Mouse (Mus musculus): ENCODE data around the gene Trim26.
"Not testable (repeated sequence)": the region's sequence is repeated elsewhere in the genome, so short reads cannot be mapped to it uniquely, and the experiment has no call there.

The Trim26 gene

DNA sequence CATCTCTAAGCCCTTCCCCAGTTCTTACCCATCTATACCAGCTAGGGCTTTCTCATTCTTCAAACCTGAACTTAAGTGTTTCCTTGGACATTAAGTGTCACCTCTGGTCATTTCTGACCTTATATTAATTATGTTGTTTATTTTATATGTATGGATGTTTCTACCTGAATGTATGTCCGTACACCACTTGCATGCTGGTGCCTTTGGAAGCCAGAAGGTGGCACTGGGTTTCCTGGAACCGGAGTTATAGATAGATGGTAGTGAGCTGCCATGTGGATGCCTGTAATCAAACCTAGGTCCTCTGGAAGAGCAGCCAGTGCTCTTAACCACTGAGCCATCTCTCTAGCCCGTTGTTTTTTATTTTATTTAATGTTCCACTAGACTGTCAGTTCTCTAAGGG, 18.6 kb downstream of the Trim26 start:
- DNase-seq: no peak

DNA sequence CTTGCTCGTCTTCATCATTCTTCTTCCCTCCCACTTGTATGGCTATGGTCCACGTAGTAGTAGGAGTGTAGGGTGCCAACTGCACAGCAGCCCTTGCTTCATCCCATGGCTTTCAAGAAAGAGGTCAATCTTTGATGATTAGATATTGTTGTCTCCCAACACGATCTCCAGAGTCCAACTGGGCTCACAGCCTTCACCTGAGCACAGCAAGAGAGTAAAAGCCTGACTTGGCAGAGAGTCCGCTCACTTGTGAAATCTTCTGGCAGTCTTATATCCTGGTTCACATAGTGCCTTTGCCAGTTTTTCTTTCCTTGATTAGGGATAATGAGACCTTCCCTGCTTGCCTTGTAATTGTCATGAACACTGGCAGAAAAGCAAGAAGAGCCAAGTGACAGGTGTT, 19.3 kb downstream of the Trim26 start:
- DNase-seq: no peak

DNA sequence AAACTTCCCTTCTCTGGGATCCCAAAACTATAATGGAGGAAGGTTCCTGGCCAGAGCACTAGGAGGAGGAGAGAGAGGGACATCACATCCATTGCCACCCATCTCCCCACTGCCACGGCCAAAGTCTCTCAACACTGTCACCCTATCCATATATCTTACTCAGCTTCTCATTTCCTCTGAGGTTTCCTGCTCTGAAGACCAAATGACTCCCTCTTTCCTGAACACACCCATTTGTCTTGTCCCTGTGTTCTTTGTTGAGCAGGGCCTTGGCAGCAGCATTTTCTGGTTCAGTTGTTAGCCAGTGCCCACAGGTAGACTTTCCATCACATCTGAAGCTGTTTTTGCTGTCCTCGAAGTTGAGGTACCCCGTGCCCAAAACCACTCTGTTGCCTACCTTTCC, 21.2 kb downstream of the Trim26 start:
- no peak for DNase-seq

DNA sequence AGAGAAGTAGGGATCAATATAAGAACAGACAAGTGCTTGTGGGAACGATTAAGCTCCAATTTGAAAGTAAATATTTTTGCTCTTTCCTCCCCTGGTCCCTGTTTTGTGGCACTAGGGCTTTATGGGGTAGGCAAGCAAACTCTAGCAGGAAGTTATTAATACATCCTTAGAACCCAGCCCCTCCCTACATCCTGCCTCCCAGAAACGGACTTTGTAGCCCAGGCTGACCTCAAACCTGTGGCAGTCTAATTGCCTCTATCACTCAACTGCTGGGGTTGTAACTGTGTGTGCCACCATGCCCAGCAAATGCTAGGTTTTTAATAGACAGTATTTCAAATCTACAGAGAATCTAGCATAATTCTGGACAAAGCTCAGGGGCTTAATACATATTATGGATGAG, 24.7 kb downstream of the Trim26 start:
- DNase-seq: no peak

DNA sequence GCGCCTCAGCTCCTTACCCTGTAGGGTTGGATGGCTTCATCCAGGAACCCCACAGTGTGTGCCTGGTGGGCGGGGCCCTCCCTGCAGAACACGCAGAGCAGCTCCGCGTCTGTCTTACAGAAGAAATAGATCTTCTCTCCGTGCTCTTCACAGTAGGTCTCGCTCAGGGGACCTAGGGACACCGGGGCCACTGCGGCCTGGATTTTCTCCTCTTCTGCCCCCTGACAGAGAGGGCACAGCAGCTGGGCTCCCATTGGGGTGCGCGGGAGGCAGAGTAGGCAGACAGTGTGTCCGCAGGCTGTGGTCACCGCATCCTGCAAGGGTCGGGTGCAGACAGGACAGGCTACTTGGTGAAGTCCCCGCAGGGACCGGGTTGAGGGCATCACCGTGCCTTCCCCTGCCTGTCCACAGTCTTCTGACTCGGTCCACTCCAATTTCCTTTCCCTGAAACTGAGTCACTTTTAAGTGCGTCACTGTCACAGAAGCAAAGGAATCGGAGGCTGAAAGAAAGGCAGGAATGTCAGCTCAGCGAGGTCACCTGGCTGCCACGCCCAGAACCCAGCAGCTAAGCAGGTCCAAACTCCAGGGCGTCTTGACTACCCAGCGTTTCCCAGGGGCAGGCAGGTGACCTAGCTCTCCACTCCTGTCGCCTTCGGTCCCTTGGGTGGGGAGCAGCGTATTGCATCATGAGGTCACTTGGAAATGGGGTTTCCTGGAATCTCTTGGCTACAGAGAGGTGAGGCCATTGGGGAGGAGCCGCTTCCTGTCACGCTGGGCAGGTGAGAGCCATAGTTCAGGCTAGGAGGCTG, 30.0 kb downstream of the Trim26 start, which contains the start of gene Trim15:
Gene Trim15, minus strand, starts transcription at position 492 of the 809 bp plus-strand sequence.
- peak; percentile 19 for DNase-seq

DNA sequence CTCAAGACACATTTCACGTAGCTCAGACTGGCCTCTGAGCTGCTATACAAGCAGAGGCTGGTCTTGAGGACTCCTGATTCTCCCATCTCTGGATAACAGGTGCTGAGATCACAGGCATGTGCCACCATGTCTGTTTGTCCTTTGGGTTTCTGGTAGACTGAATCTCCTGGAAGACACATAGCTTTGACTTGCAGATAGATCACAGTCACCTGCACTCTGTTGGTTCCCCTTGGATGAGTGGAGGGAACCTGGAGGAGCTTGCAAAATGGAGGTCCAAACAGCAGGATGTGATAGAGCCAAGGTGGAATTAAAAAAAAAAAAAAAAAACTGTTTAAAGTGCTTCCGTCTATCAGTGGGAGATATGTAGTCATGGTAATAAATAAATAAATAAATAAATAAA, 31.9 kb downstream of the Trim26 start:
- no peak for DNase-seq

DNA sequence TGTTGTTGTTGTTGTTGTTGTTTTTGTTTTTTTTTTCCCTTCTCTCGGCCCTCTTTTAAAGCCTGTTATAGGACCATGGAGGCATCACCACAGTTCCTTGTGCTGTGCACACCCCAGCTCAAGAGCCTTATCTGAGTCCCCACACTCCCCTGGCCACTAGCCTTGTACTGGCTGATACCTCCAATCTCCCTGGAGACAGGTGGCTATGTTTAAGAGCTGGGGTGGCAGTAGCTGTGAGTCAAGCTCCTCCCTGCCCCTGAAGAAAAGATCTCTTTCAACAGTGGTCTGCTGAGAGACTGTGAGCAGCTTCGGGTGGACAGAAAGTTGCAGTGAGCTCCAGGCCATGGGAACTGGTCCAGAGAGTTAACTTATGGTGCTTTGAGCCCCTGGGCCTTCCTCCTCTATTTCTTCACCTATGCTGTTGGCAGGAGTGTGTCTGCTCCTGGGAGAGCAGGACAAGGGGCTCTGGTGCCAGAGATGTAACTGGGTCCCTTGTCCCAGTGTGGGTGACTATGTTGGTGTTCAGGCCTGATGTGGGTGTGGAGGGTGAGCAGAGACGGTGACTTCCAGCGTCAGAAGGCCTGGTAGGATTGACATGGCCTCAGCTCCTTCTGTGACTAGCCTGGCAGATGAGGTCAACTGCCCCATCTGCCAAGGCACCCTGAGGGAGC, 32.5 kb downstream of the Trim26 start, which contains the start of gene Trim10:
Gene Trim10, plus strand, starts transcription at position 291 of the 671 bp plus-strand sequence.
- DNase-seq: no peak

DNA sequence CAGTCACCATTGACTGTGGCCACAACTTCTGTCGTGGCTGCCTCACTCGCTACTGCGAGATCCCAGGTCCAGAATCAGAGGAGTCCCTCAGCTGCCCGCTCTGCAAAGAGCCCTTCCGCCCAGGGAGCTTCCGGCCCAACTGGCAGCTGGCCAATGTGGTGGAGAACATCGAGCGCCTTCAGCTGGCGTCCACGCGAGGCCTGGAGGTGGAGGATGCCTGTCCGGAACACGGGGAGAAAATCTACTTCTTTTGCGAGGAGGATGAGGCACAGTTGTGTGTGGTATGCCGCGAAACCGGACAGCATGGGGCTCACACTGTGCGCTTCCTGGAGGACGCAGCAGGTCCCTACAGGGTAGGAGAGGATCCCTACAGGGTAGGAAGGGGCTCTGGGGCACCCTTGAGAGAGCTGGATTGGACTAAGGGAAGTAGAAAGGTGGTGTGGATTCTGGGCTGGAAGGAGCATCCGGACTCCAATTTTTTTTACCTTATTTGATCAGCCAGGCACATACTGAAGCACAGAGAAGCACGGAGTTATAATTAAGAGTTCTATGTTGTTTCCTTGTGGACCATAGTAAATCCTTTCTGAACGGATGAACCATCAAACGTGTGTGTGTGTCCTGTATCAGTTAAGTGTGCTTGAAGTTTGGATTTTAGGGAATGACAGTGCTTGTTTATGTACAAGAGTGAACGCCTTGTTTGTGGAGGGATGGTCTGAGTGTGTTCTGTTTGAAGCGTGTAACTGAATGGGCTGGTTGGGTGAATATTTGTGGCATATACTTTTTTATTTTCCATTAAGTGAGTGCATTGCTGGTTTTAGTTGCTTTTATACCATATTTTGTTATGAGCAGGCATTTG, 33.2 kb downstream of the Trim26 start:
- DNase-seq: peak; percentile 27

DNA sequence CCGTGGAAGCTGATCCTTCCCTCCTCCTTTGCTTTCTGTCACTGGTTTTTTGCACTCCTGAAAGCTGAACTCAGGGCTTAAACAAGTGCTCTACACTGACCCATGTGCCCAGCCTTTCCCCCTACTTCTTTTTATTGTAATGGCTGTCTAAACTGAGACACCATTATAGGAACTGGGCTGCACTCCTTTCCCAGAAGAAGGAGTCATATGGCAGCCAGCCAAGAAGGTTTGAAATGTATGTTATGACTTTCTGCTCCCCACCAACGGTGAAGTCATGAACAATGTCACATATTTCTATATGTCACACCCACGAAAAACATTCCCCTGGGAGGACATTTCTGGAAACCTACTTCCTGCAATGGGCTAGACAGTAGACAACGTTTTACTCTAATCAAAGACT, 37.7 kb downstream of the Trim26 start:
- DNase-seq: no peak

DNA sequence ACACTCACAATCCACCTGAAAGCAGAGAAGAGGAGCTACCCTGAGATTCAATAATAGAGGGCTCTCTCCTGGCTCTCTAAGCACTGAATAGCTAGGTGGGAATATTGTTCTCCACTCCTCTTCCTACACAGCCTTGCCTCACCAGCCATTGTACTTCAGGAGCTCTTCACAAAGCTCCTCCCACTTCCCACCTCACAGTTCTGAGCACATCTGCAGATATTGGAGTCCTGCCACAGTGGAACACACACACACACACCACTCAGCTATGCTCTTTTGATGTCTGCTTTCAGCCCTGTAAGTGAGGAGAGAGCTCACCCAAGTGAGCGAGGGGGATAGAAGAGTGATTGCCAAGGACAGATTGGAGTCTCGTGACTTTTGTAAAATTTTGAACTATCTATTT, 46.4 kb downstream of the Trim26 start:
- DNase-seq: no peak

DNA sequence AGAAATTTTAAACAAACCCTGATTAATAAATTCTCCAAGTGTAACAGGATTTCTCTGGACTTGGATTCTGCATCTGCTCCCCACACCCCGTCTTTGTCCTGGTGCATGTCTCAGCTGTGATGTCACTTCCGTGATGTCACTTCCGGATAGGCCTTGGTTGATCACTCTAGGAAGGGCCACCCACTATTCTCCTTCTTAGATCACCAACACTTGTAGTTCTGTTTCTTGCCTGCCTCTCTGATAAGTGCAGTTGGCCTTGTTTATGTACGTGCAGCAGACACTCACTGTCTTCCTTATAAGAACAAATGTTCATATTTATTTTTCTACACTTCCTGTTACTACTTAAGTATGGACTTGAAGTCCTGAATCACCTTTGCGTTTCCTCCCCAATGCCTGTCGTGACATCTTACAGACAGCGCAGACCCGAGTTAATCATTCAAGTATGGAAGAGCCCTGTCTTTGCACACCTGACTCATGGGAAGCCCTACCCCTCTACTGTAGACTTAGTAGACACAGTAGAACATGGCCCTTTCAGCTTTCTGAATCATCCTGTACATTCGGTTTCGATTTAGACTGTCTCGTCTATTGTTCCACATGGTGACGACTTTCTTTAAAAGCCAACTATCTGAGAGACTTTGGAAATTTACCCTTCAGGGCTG, 48.3 kb downstream of the Trim26 start:
- DNase-seq: no peak

DNA sequence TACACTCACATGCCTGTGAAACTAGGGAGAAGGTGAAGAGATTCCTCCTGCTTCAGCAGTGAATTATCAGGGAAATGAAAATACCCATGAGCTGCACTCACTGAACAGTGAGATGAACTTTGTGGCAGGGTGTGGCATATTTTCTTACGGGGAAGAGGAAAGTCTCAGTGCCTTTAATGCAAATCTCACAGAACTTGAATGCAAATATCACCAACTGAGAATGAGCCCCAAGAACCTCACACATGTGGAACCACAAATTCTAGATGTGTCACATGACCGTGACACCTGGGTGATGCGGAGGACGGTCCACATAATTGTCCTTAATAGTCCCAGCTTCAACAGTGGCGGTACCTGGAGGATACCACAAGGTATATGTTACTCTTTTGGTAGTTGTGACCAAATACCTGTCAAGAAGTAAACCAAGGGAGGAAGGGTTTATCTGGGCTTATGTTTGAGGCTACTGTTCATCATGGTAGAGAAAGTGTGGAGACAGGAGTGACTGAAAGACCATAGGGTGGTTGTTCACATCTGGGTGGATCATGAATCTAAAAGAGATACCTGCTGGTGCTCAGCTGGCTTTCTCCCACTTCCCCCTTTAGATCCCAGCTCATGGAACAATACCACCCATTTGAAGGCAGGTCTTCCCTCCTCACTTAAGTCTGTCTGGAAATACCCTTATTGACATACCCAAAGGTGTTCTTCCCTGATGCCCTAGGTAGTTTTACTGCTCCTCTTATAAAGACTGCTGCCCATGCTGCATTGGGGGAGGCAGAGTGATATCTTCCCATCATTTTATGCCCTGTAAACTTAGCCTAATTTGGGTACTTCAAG, 53.4 kb downstream of the Trim26 start, which contains the start of gene Trim40:
Gene Trim40, minus strand, starts transcription at position 51 of the 831 bp plus-strand sequence.
- no peak for DNase-seq

DNA sequence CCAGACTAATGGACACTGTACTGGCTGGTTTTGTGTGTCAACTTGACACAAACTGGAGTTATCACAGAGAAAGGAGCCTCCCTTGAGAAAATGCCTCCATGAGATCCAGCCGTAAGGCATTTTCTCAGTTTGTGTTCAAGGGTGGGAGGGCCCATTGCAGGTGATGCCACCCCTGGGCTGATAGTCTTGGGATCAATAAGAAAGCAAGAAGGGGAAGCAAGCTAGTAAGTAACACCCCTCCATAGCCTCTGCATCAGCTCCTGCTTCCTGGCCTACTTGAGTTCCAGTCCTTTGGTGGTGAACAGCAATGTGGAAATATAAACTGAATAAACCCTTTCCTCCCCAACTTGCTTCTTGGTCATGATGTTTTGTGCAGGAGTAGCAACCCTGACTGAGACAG, 54.6 kb downstream of the Trim26 start:
- not testable (repeated sequence) for DNase-seq

DNA sequence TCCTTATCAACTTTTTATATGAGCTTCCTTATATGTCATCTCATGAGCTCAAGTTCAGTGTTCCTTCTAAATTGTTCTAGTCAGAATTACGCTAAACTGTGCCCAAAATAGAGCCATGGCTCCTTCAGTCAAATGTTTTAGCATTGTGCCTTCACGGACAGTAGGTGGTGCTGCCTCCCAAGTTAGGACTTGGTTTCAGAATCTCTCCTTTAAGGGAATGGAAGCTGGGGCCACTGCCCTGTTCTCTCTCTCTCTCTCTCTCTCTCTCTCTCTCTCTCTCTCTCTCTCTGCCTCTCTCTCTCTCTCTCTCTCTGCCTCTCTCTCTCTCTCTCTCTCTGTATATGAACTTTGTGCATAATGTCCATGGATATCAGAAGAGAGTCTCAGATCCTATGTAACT, 55.4 kb downstream of the Trim26 start:
- DNase-seq: peak; percentile 39

DNA sequence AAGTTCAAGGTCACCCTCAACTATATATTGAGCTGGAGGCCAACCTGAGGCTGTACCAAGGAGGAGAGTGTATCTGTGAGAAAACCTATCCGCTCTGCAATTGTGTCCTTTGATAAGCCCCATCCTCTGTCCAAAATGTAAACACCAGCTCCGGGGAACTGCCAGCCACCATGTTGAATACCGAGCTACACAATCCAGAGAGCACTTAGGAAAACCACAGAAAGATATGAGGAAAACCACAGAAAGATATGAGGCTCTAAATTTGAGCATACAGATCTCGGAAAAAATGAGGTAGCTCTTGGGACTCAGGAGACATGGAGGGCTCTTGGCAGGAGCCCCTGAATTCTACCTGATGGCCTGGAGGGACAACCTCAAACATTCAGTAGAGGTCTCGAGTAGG, 56.5 kb downstream of the Trim26 start:
- DNase-seq: no peak

DNA sequence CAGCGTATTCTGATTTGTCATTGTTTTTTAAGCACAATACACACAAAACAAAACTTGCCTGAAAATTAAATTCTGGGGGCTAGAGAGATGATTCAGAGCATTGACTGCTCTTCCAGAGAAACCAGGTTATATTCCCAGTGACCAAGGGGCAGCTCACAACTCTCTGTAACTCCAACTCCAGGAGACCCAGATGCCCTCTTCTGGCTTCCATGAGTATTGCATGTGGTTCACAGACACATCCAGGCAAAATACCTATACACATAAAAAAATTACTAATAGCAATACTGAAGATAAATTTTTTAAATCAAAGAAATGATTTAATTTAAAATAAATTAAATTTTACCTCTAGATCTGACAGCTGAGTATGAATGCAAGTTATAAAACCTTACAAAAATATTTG, 59.6 kb downstream of the Trim26 start:
- DNase-seq: peak; percentile 26

DNA sequence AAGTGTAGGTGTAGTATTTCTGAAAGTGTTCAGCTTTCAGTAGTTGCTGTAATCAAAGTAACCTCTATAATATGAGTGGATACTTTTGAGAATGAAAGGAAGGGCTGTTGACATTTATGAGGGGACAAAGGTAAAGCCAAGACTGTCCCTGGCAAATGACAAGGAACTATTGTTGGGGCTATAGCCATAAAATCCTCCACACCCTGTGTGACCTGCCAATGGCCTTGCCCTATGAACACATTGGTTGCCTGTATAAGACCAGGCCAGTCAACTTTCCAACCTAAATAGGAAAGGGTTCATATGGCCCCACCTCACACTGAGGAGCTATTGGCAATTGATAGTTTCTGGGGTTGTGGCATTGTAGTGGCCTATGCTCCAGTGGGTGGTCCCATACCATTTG, 60.1 kb downstream of the Trim26 start:
- no peak for DNase-seq

DNA sequence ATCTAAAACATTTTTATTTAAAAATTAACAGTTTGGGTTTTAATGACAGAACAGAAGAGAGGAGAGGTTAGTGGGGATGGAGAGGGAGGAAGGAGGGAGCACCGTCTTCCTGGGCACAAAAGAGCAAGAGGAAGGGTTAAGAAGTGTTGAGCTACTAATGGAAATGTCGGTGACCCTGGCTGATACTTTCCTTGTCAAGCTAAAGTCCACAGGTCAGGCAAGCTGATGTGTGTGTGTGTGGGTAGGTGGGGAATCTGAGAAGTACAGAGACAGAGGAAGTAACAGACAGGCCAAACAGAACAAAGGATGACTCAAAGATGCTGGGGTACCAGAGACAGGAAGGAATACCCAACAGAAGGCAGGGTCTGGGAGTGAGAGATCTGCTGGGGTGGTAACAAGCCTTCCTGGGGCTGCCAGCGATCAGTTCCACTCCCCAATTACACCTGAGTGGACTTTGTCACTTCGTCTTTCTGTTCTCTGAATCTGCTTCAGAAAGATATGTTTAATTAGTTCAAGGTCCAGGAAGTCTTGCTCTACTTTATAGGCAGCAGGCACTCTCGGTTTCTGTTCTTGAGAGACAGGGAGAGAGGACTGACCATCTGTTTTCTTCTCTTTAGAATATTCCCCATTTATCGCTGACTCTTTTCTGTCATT, 60.7 kb downstream of the Trim26 start, which contains the start of gene Trim31:
Gene Trim31, plus strand, starts transcription at position 567 of the 654 bp plus-strand sequence.
- no peak for DNase-seq

DNA sequence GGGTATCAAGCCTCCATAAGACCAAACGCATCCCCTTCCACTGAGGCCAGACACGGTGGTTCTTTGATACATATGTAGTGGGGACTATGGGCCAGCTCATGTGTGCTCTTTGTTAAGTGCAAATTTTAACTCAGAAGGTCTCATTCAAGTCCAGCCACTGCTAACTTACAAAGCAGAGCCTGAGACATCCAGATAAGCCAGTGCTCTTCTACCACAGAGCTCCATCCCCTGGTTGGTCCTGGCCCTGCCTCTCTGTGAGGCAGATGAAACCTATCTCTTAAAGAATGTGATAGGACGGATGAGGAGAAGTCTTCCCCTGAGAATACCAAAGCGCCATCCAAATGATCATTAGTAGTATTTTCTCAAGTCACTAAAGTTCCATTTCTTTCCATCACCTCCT, 62.4 kb downstream of the Trim26 start:
- DNase-seq: no peak

DNA sequence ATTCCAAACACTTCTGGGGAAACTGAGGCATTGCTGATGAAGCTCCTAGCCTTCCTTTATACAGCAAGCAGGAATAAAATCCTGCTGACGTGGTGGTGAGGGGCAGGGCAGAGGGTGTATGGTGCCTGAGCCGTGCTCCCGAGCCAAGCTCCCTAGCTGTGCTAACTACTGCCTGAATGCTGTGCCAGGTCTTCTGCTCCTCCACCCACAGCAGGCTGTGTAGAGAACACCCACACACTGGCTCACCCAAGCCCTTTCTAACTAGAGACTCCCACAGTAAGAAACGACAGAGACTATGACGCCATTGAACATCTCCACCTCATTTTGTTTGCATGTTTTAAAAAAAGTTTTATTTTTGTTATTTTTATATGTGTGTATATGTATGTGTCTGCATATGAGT, 63.1 kb downstream of the Trim26 start:
- DNase-seq: no peak

DNA sequence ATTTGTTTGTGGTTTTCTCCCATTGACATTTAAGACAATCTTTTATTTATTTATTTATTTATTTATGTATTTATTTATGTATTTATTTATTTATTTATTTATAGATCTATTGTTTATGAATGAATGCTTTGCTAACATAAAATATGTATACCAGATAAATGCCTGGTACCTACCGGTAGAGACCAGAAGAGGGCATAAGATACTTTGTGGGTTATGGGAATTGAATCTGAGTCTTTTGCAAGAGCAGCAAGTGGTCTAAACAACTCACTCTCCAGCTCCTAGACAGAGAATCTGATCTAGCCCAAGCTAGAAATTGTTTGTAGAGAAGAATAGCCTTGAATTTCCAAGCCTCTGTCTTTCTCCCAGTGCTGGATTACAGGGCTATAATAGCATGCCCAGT, 63.8 kb downstream of the Trim26 start:
- DNase-seq: no peak

Measured in right cerebral cortex, postnatal 14 days (tissue).